Comparison of ENCODE assay signal across 12 mouse cellular contexts in genomic region chr5:35609971-35610370, GRCm38 (mm10). TPM values are rescaled to one million over a fixed set of nuclear protein-coding genes. Genes with fewer than 3 reads are reported as not detected.
DNase-seq lines count a peak whose midpoint lies in the region; ATAC-seq and TF ChIP-seq lines count a peak whose summit lies in the region.
"Had no signal": no experiment of that assay in that cellular context is flagged by ENCODE, and none has a peak within 500 bp of the region (broad histone marks: within the 10 kb centered on the region; RNA-seq: fewer than 3 reads in every experiment).

No protein-coding gene starts in this region.

- H3K27ac ChIP-seq in hindbrain, embryonic 10.5 days, result peak overlapping the region; percentile 81
- no peak overlapping the region for H3K27ac ChIP-seq in hindbrain, postnatal 0 days
- H3K27ac ChIP-seq in midbrain, embryonic 11.5 days (ENCODE audit: low read depth, low read length), result no peak overlapping the region
- H3K27ac ChIP-seq in midbrain, embryonic 16.5 days (ENCODE audit: low read length), result no peak overlapping the region
- H3K27ac ChIP-seq in embryonic facial prominence, embryonic 12.5 days, result peak overlapping the region; percentile 82
- H3K27ac ChIP-seq in limb, embryonic 13.5 days, result peak overlapping the region; percentile 79; the same call in 1 of the 2 replicates
- H3K27ac ChIP-seq: forebrain, embryonic 13.5 days; lung, embryonic 15.5 days had no signal

- 0 out of 2 replicates have a peak overlapping the region, but pooled peaks have one; percentile 27 for H3K4me3 ChIP-seq in hindbrain, embryonic 10.5 days
- H3K4me3 ChIP-seq in hindbrain, postnatal 0 days (ENCODE audit: low read length), result no peak overlapping the region
- H3K4me3 ChIP-seq in midbrain, embryonic 11.5 days (ENCODE audit: low read depth, low read length), result no peak overlapping the region
- no peak overlapping the region for H3K4me3 ChIP-seq in midbrain, embryonic 16.5 days (ENCODE audit: low read depth, low read length)
- H3K4me3 ChIP-seq in embryonic facial prominence, embryonic 12.5 days, result no peak overlapping the region
- no peak overlapping the region for H3K4me3 ChIP-seq in limb, embryonic 13.5 days
- H3K4me3 ChIP-seq: forebrain, embryonic 13.5 days; lung, embryonic 15.5 days had no signal

- no peaks in the 10 kb centered on the region for H3K27me3 ChIP-seq in hindbrain, embryonic 10.5 days (ENCODE audit: insufficient read depth, poor library complexity, severe bottlenecking)
- H3K27me3 ChIP-seq in hindbrain, postnatal 0 days (ENCODE audit: insufficient read depth, low read length), result no peaks in the 10 kb centered on the region
- no peaks in the 10 kb centered on the region for H3K27me3 ChIP-seq in midbrain, embryonic 11.5 days (ENCODE audit: control insufficient read depth, insufficient read depth, low read length)
- no peaks in the 10 kb centered on the region for H3K27me3 ChIP-seq in midbrain, embryonic 16.5 days (ENCODE audit: control insufficient read depth, insufficient read depth, low read depth, low read length)
- H3K27me3 ChIP-seq in embryonic facial prominence, embryonic 12.5 days, result no peaks in the 10 kb centered on the region
- no peaks in the 10 kb centered on the region for H3K27me3 ChIP-seq in limb, embryonic 13.5 days
- H3K27me3 ChIP-seq: forebrain, embryonic 13.5 days; lung, embryonic 15.5 days had no signal

- H3K4me2 ChIP-seq in hindbrain, postnatal 0 days (ENCODE audit: low read depth, low read length), result no peak overlapping the region
- no peak overlapping the region for H3K4me2 ChIP-seq in midbrain, embryonic 11.5 days
- no peak overlapping the region for H3K4me2 ChIP-seq in midbrain, embryonic 16.5 days (ENCODE audit: low read length)
- no peak overlapping the region for H3K4me2 ChIP-seq in embryonic facial prominence, embryonic 12.5 days (replicated peaks)
- no peak overlapping the region; the same call in 1 of the 2 replicates for H3K4me2 ChIP-seq in limb, embryonic 13.5 days (replicated peaks)
- H3K4me2 ChIP-seq: hindbrain, embryonic 14.5 days; lung, embryonic 15.5 days had no signal

- H3K36me3 ChIP-seq in hindbrain, embryonic 10.5 days, result 0 out of 2 replicates have a peak, but pooled peaks cover 4% of the 10 kb centered on the region
- no peaks in the 10 kb centered on the region for H3K36me3 ChIP-seq in hindbrain, postnatal 0 days (ENCODE audit: insufficient read depth, low read length)
- no peaks in the 10 kb centered on the region for H3K36me3 ChIP-seq in midbrain, embryonic 11.5 days (ENCODE audit: control insufficient read depth, insufficient read depth, low read length)
- H3K36me3 ChIP-seq in midbrain, embryonic 16.5 days (ENCODE audit: control insufficient read depth, insufficient read depth, low read length), result peaks cover 8% of the 10 kb centered on the region
- no peaks in the 10 kb centered on the region for H3K36me3 ChIP-seq in embryonic facial prominence, embryonic 12.5 days
- peaks cover 17% of the 10 kb centered on the region; the same call in 1 of the 2 replicates for H3K36me3 ChIP-seq in limb, embryonic 13.5 days
- H3K36me3 ChIP-seq: lung, embryonic 15.5 days had no signal

- 67% methylated on average over 2 of the region's 2 CpGs for WGBS in hindbrain, embryonic 10.5 days
- 57% methylated on average over 2 of the region's 2 CpGs for WGBS in hindbrain, postnatal 0 days
- WGBS in midbrain, embryonic 11.5 days, result 75% methylated on average over 2 of the region's 2 CpGs
- WGBS in midbrain, embryonic 16.5 days, result 64% methylated on average over 2 of the region's 2 CpGs
- 70% methylated on average over 2 of the region's 2 CpGs for WGBS in embryonic facial prominence, embryonic 12.5 days
- WGBS in limb, embryonic 13.5 days, result 70% methylated on average over 2 of the region's 2 CpGs

- no peak for ATAC-seq in hindbrain, postnatal 0 days
- peak; percentile 43; the same call in 1 of the 2 replicates for ATAC-seq in midbrain, embryonic 11.5 days (ENCODE audit: low FRiP score)
- ATAC-seq in midbrain, embryonic 16.5 days, result no peak
- no peak for ATAC-seq in embryonic facial prominence, embryonic 12.5 days (ENCODE audit: insufficient number of reproducible peaks, insufficient read depth, low FRiP score, low TSS enrichment)
- no peak for ATAC-seq in limb, embryonic 13.5 days (ENCODE audit: low FRiP score, low read depth)

- H3K4me1 ChIP-seq in hindbrain, embryonic 10.5 days (replicated peaks), result peaks cover 38% of the 10 kb centered on the region
- H3K4me1 ChIP-seq in hindbrain, postnatal 0 days (ENCODE audit: insufficient read depth, low read length), result peaks cover 10% of the 10 kb centered on the region; the same call in 1 of the 2 replicates
- peaks cover 12% of the 10 kb centered on the region for H3K4me1 ChIP-seq in midbrain, embryonic 11.5 days (ENCODE audit: control insufficient read depth, insufficient read depth, low read length)
- peaks cover 10% of the 10 kb centered on the region for H3K4me1 ChIP-seq in midbrain, embryonic 16.5 days (ENCODE audit: control insufficient read depth, insufficient read depth, low read length)
- H3K4me1 ChIP-seq in embryonic facial prominence, embryonic 12.5 days, result peaks cover 22% of the 10 kb centered on the region
- peaks cover 52% of the 10 kb centered on the region for H3K4me1 ChIP-seq in limb, embryonic 13.5 days

- no peak for DNase-seq in hindbrain, embryonic 10.5 days (ENCODE audit: low spot score)
- no peak for DNase-seq in hindbrain, postnatal 0 days (ENCODE audit: low spot score)
- no peak for DNase-seq in midbrain, embryonic 11.5 days (ENCODE audit: low spot score, missing footprints)
- no peak for DNase-seq in frontal cortex, adult 2 months (ENCODE audit: extremely low spot score in 1 of 2, low spot score in 1 of 2)
- DNase-seq: cerebellum, adult 2 months; kidney, adult 18-20 months had no signal

- H3K9ac ChIP-seq in hindbrain, postnatal 0 days (replicated peaks; ENCODE audit: low read length), result no peak overlapping the region
- H3K9ac ChIP-seq in midbrain, embryonic 11.5 days (ENCODE audit: low read length), result no peak overlapping the region
- no peak overlapping the region for H3K9ac ChIP-seq in midbrain, embryonic 16.5 days (ENCODE audit: low read depth, low read length)
- no peak overlapping the region for H3K9ac ChIP-seq in embryonic facial prominence, embryonic 12.5 days
- H3K9ac ChIP-seq in limb, embryonic 13.5 days, result peak overlapping the region; percentile 13; the same call in 1 of the 2 replicates
- H3K9ac ChIP-seq: forebrain, embryonic 13.5 days; hindbrain, embryonic 14.5 days; lung, embryonic 15.5 days had no signal

- no peak for TF ChIP-seq CTCF in hindbrain, postnatal 0 days (IDR thresholded peaks at IDR 0.05; ENCODE audit: low read depth)

- H3K9me3 ChIP-seq in hindbrain, embryonic 10.5 days, result no peaks in the 10 kb centered on the region
- no peaks in the 10 kb centered on the region for H3K9me3 ChIP-seq in hindbrain, postnatal 0 days (ENCODE audit: low read length)
- H3K9me3 ChIP-seq in midbrain, embryonic 11.5 days (ENCODE audit: control insufficient read depth, low read length), result no peaks in the 10 kb centered on the region
- no peaks in the 10 kb centered on the region for H3K9me3 ChIP-seq in midbrain, embryonic 16.5 days (replicated peaks; ENCODE audit: control insufficient read depth, low read length, poor library complexity, severe bottlenecking)
- H3K9me3 ChIP-seq in embryonic facial prominence, embryonic 12.5 days, result no peaks in the 10 kb centered on the region
- no peaks in the 10 kb centered on the region for H3K9me3 ChIP-seq in limb, embryonic 13.5 days
- H3K9me3 ChIP-seq: forebrain, embryonic 13.5 days; lung, embryonic 15.5 days had no signal

RNA-seq across cellular contexts. Expression of gene Acox3, which starts 27.1 kb away (rescaled TPM):
- 10.9 and 14.2 TPM in 2 replicates for polyA plus RNA-seq in hindbrain, embryonic 10.5 days (2016; fragmentation: Nextera tagmentation; extraction: Ambion mirVana)
- 23.5 and 24.2 TPM in 2 replicates for total RNA-seq in hindbrain, postnatal 0 days (2014; rRNA removed)
- polyA plus RNA-seq in hindbrain, postnatal 0 days (2015; fragmentation: Nextera tagmentation; extraction: Ambion mirVana), result 11.4 and 12.7 TPM in 2 replicates
- 14.6 and 14.9 TPM in 2 replicates for polyA plus RNA-seq in midbrain, embryonic 11.5 days (2014; fragmentation: Nextera tagmentation; extraction: Ambion mirVana)
- polyA plus RNA-seq in midbrain, embryonic 16.5 days (2015; fragmentation: Nextera tagmentation; extraction: Ambion mirVana), result 14.2 and 14.9 TPM in 2 replicates
- polyA plus RNA-seq in embryonic facial prominence, embryonic 12.5 days (2016; fragmentation: Nextera tagmentation; extraction: Ambion mirVana), result 12.5 and 13.4 TPM in 2 replicates
- 11.3 and 12.2 TPM in 2 replicates for polyA plus RNA-seq in limb, embryonic 13.5 days (2015; fragmentation: Nextera tagmentation; extraction: Ambion mirVana)
- polyA plus RNA-seq in frontal cortex, adult 2 months (2012; rRNA removed), result 28.0 and 29.4 TPM in 2 replicates

RNA-seq across cellular contexts. Expression of gene Trmt44, which starts 35.1 kb away (rescaled TPM):
- polyA plus RNA-seq in hindbrain, embryonic 10.5 days (2016; fragmentation: Nextera tagmentation; extraction: Ambion mirVana), result 8.2 and 9.1 TPM in 2 replicates
- 10.9 and 12.3 TPM in 2 replicates for total RNA-seq in hindbrain, postnatal 0 days (2014; rRNA removed)
- 3.3 and 3.6 TPM in 2 replicates for polyA plus RNA-seq in hindbrain, postnatal 0 days (2015; fragmentation: Nextera tagmentation; extraction: Ambion mirVana)
- 7.9 and 9.3 TPM in 2 replicates for polyA plus RNA-seq in midbrain, embryonic 11.5 days (2014; fragmentation: Nextera tagmentation; extraction: Ambion mirVana)
- 6.8 and 7.0 TPM in 2 replicates for polyA plus RNA-seq in midbrain, embryonic 16.5 days (2015; fragmentation: Nextera tagmentation; extraction: Ambion mirVana)
- 10.6 and 10.8 TPM in 2 replicates for polyA plus RNA-seq in embryonic facial prominence, embryonic 12.5 days (2016; fragmentation: Nextera tagmentation; extraction: Ambion mirVana)
- 7.7 and 9.0 TPM in 2 replicates for polyA plus RNA-seq in limb, embryonic 13.5 days (2015; fragmentation: Nextera tagmentation; extraction: Ambion mirVana)
- polyA plus RNA-seq in frontal cortex, adult 2 months (2012; rRNA removed), result 5.5 and 6.8 TPM in 2 replicates

Comparison
In these comparisons a context has a peak if more than half of its experiments do, and no peak if none do; other contexts are left out.
1. H3K27ac ChIP-seq: peak in hindbrain, embryonic 10.5 days (single experiment), embryonic facial prominence, embryonic 12.5 days (single experiment) and limb, embryonic 13.5 days (single experiment); none in hindbrain, postnatal 0 days (single experiment), midbrain, embryonic 11.5 days (single experiment) and midbrain, embryonic 16.5 days (single experiment).